Mouse (Mus musculus) liver, adult 2 months (tissue): ENCODE results near the gene Sdf2. TPM values are rescaled to one million over a fixed set of nuclear protein-coding genes. Genes with fewer than 3 reads are reported as not detected.

Experiments used
- DNase-seq: peaks from one replicate; pipeline ENCODE4 v3.0.0-alpha.2; 2011; ENCODE audit warnings: low read depth, low spot score; ENCODE audit errors: extremely low read depth
- H3K27ac ChIP-seq: fragments of 200-500 bp; replicated peaks from 2 replicates; pipeline ENCODE4 v1.5.1; 2012; ENCODE audit warnings: low read depth, mild to moderate bottlenecking, control low read depth, inconsistent platforms, low read length; ENCODE audit not compliant: insufficient read depth
- H3K27me3 ChIP-seq: fragments of 200-500 bp; 2 replicates; pipeline ENCODE4 v1.6.1; 2012; ENCODE audit warnings: mild to moderate bottlenecking, moderate library complexity, low read length, inconsistent platforms; ENCODE audit not compliant: control insufficient read depth, insufficient read depth
- H3K36me3 ChIP-seq: fragments of 200-500 bp; 2 replicates; pipeline ENCODE4 v1.6.1; 2012; ENCODE audit warnings: low read length, inconsistent platforms; ENCODE audit not compliant: control insufficient read depth, insufficient read depth
- H3K4me1 ChIP-seq: fragments of 200-500 bp; 2 replicates; pipeline ENCODE4 v1.6.1; 2011; ENCODE audit warnings: low read length; ENCODE audit not compliant: control insufficient read depth, insufficient read depth
- H3K4me3 ChIP-seq: fragments of 200-500 bp; 2 replicates; pipeline ENCODE4 v1.5.1; 2011; ENCODE audit warnings: low read depth, mild to moderate bottlenecking, control low read depth, low read length, moderate library complexity; ENCODE audit not compliant: insufficient read depth
- H3K79me2 ChIP-seq: fragments of 200-500 bp; 2 replicates; pipeline ENCODE4 v1.6.1; 2012; ENCODE audit warnings: inconsistent platforms, mild to moderate bottlenecking, low read length, moderate library complexity; ENCODE audit not compliant: control insufficient read depth, insufficient read depth
- H3K9ac ChIP-seq: fragments of 200-500 bp; 2 replicates; pipeline ENCODE4 v1.6.1; 2012; ENCODE audit warnings: low read depth, mild to moderate bottlenecking, control low read depth, inconsistent platforms, low read length
- CTCF ChIP-seq: fragments of 200-500 bp; IDR thresholded peaks from 2 replicates; pipeline ENCODE4 v1.5.1; 2011; ENCODE audit warnings: low read depth, low read length, control low read depth
- POLR2A ChIP-seq: fragments of 200-500 bp; IDR thresholded peaks from 2 replicates; pipeline ENCODE4 v1.6.1; 2011; ENCODE audit warnings: low read length, control low read depth; ENCODE audit not compliant: insufficient read depth; ENCODE audit errors: extremely low read depth
- WGBS: fragments of 180-500 bp; shearing (Covaris S2); methylation state at CpG from one replicate; pipeline ENCODE4 v1.1.7; 2018; 5-methylcytosine and 5-hydroxymethylcytosine counted together
- polyA plus RNA-seq: library from polyadenylated mRNA; depleted of rRNA; stranded (reverse); fragments of >200 nt; gene quantifications from 2 replicates; pipeline ENCODE4 v1.2.3, GENCODE M21; 2012; rRNA removed
- total RNA-seq: library from RNA; depleted of rRNA; stranded (reverse); fragments of >200 nt; gene quantifications from 2 replicates; pipeline ENCODE4 v1.2.3, GENCODE M21; 2014; rRNA removed

Sdf2 gene
- total and polyA plus RNA-seq, 2 experiments, result 45.5 to 63.9 TPM

DNA sequence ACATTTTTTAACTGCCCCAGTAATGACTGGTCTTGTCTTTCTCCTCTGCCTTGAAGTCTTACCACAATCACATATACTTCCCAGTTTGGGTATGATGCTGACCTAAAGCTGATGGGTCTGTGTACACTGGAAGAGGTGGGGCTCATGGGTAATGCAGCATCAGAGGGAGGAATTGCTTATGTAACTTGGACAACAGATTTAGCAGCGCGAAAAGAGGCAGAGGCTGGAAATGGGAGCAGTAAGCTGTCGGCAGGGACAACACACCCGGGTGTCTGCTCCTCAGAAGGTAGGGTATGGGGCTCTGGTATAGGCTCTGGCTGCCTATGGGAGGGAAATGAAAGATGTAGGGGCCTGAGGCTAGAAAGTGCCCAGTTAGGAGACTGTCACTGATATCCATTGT is 45.1 kb downstream of the Sdf2 start, which contains the start of gene BC030499:
BC030499 (plus strand) TSS at position 188 of the 400 bp plus-strand sequence.
- Histone ChIP-seq H3K36me3 (peaks cover 46% of the 10 kb centered on the region), H3K4me1 (peaks cover 9% of the 10 kb centered on the region), H3K27me3 (no peaks in the 10 kb centered on the region), H3K9ac (no peak within 1 kb of the TSS), H3K4me3 (no peak within 1 kb of the TSS), H3K79me2 (no peaks in the 10 kb centered on the region), H3K27ac (no peak within 1 kb of the TSS)
- 91% methylated on average over 4 of the region's 4 CpGs for WGBS
- no peak for DNase-seq
- no peak for TF ChIP-seq CTCF
- TF ChIP-seq POLR2A, result no peak

DNA sequence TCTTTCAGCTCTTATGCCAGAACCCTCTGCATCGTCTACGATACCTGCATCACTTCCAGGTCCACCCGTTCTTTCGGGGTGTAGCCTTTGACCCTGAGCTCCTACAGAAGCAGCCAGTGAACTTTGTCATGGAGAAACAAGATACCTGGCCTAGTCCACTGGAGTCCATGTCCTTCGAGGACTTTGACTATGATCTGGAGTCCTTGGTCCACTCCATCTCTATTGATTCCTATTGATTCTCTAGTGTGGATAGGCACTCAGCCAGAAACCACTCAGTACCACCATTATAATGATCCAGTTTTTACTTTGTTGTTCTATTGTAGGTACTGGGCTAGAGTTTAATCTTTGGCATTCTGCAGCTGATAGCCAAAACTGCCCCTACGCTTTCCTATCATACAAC is 49.0 kb downstream of the Sdf2 start:
- Histone ChIP-seq H3K79me2 (no peaks in the 10 kb centered on the region), H3K4me1 (peaks cover 9% of the 10 kb centered on the region), H3K36me3 (peaks cover 12% of the 10 kb centered on the region), H3K27ac (peak overlapping the region; percentile 35), H3K9ac (no peak overlapping the region), H3K4me3 (no peak overlapping the region), H3K27me3 (no peaks in the 10 kb centered on the region)
- WGBS, result 16% methylated on average over 6 of the region's 6 CpGs
- no peak for TF ChIP-seq CTCF
- no peak for TF ChIP-seq POLR2A
- peak; percentile 92 for DNase-seq

DNA sequence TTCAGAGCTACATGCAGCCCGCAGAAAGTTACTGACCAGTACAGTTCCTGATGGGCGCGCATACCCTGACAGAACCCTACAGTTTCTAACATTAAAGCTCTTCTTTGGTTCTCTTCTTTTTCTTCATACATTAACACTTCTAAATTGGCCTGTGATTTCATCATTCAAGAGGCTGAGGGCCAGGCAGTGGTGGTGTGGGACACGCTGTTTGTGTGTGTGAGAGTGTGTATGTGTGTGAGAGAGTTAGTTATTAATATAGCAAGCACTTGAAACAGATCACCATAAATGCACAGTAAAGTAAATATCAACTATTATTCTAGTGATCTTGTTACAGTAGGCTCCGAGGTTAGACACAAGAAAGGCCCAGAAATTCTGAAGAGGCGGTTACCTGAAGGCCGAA is 55.4 kb downstream of the Sdf2 start:
- no peaks in the 10 kb centered on the region for H3K27me3 ChIP-seq
- peak overlapping the region; percentile 55 for H3K4me3 ChIP-seq
- 0 out of 2 replicates have a peak, but pooled peaks cover 3% of the 10 kb centered on the region for H3K4me1 ChIP-seq
- no peaks in the 10 kb centered on the region for H3K36me3 ChIP-seq
- H3K27ac ChIP-seq, result 0 out of 2 replicates have a peak overlapping the region, but pooled peaks have one; percentile 5
- H3K79me2 ChIP-seq, result no peaks in the 10 kb centered on the region
- no peak for TF ChIP-seq POLR2A
- TF ChIP-seq CTCF, result no peak
- 59% methylated on average over 7 of the region's 7 CpGs for WGBS
- H3K9ac ChIP-seq, result peak overlapping the region; percentile 69
- DNase-seq, result no peak

DNA sequence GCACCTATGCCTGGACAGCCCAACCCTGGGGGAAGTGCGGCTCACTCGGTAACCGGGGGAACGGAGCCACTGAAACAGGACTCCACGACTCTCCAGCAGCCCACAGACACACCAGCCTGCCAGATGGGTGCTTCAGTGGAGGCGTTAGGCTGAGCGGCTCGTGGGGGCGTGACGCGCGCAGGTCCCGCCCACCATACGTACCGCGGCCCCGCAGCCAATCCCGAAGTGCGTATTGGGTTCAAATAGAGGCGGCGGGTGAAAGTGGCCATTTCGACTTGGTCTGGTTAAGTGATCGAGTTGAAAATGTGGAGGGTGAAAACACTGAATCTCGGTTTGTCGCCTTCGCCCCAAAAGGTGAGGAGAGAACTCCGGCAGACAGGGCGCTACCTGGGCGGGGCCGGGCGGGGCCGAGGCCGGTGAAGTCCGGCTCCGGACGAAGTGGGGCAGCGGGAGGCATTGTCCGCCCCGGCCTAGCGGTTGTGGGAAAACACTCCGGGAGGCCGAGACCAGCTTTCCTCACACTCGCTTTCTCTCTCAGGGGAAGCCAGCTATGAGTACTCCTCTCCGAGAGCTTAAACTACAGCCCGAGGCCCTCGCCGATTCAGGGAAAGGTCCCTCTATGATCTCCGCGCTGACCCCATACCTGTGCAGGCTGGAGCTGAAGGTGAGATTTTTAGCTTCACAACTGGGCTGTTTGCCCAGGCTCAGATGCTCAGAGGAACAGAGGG is 56.0 kb downstream of the Sdf2 start, which contains the start of gene Spag5:
Spag5 (plus strand) TSS at position 173 of the 728 bp plus-strand sequence.
- TF ChIP-seq POLR2A (no peak), CTCF (no peak)
- H3K27ac ChIP-seq, result 0 out of 2 replicates have a peak within 1 kb of the TSS, but pooled peaks have one; percentile 5
- H3K9ac ChIP-seq, result peak within 1 kb of the TSS; percentile 69
- H3K4me3 ChIP-seq, result peak within 1 kb of the TSS; percentile 62
- 0 out of 2 replicates have a peak, but pooled peaks cover 3% of the 10 kb centered on the region for H3K4me1 ChIP-seq
- H3K79me2 ChIP-seq, result no peaks in the 10 kb centered on the region
- 1% methylated on average over 49 of the region's 49 CpGs for WGBS
- H3K36me3 ChIP-seq, result no peaks in the 10 kb centered on the region
- no peaks in the 10 kb centered on the region for H3K27me3 ChIP-seq
- peak; percentile 72 for DNase-seq

Other genes with a start within 250 kb of the Sdf2 start
- gene Dhrs13, start 213.5 kb upstream of the Sdf2 start, total RNA-seq, result 4.3 and 6.0 TPM in 2 replicates
- 5.4 and 6.0 TPM in 2 replicates for gene Dhrs13, start 213.5 kb upstream of the Sdf2 start, polyA plus RNA-seq
- gene Flot2, start 207.8 kb upstream of the Sdf2 start, total RNA-seq, result 19.1 and 23.0 TPM in 2 replicates
- gene Flot2, start 207.8 kb upstream of the Sdf2 start, polyA plus RNA-seq, result 66.5 and 70.7 TPM in 2 replicates
- gene Eral1, start 165.4 kb upstream of the Sdf2 start, total RNA-seq, result 16.4 and 18.2 TPM in 2 replicates
- 25.2 and 27.2 TPM in 2 replicates for gene Eral1, start 165.4 kb upstream of the Sdf2 start, polyA plus RNA-seq
- gene Fam222b, start 151.1 kb upstream of the Sdf2 start, total RNA-seq, result 2.5 and 3.4 TPM in 2 replicates
- 12.5 and 13.6 TPM in 2 replicates for gene Fam222b, start 151.1 kb upstream of the Sdf2 start, polyA plus RNA-seq
- gene Traf4, start 80.2 kb upstream of the Sdf2 start, total RNA-seq, result 8.8 and 11.1 TPM in 2 replicates
- 69.0 and 73.5 TPM in 2 replicates for gene Traf4, start 80.2 kb upstream of the Sdf2 start, polyA plus RNA-seq
- 4.1 and 5.2 TPM in 2 replicates for gene Nek8, start 69.1 kb upstream of the Sdf2 start, total RNA-seq
- 5.2 and 7.2 TPM in 2 replicates for gene Nek8, start 69.1 kb upstream of the Sdf2 start, polyA plus RNA-seq
- gene Tlcd1, start 69.0 kb upstream of the Sdf2 start, total RNA-seq, result 44.8 and 50.7 TPM in 2 replicates
- gene Tlcd1, start 69.0 kb upstream of the Sdf2 start, polyA plus RNA-seq, result 46.6 and 61.5 TPM in 2 replicates
- 318 and 352 TPM in 2 replicates for gene Rpl23a, start 62.2 kb upstream of the Sdf2 start, total RNA-seq
- 88.5 and 110 TPM in 2 replicates for gene Rpl23a, start 62.2 kb upstream of the Sdf2 start, polyA plus RNA-seq
- gene Rab34, start 57.3 kb upstream of the Sdf2 start, total RNA-seq, result 2.6 and 2.8 TPM in 2 replicates
- 5.2 and 5.3 TPM in 2 replicates for gene Rab34, start 57.3 kb upstream of the Sdf2 start, polyA plus RNA-seq
- 0.55 and 0.60 TPM in 2 replicates for gene Proca1, start 52.4 kb upstream of the Sdf2 start, total RNA-seq
- 0.24 and 0.35 TPM in 2 replicates for gene Proca1, start 52.4 kb upstream of the Sdf2 start, polyA plus RNA-seq
- 11.0 and 13.0 TPM in 2 replicates for gene Supt6, start 241 bp downstream of the Sdf2 start, total RNA-seq
- 8.0 and 8.9 TPM in 2 replicates for gene Supt6, start 241 bp downstream of the Sdf2 start, polyA plus RNA-seq
- 66.7 and 68.6 TPM in 2 replicates for gene 2610507B11Rik, start 16.0 kb downstream of the Sdf2 start, total RNA-seq
- gene 2610507B11Rik, start 16.0 kb downstream of the Sdf2 start, polyA plus RNA-seq, result 42.5 and 43.6 TPM in 2 replicates
- gene BC030499, start 45.1 kb downstream of the Sdf2 start, total RNA-seq, result 0.18 and 0.27 TPM in 2 replicates
- 0.11 and 0.13 TPM in 2 replicates for gene BC030499, start 45.1 kb downstream of the Sdf2 start, polyA plus RNA-seq
- gene Spag5, start 55.8 kb downstream of the Sdf2 start, total RNA-seq, result 0.54 and 0.83 TPM in 2 replicates
- gene Spag5, start 55.8 kb downstream of the Sdf2 start, polyA plus RNA-seq, result 0.15 and 0.19 TPM in 2 replicates
- 15.8 and 16.9 TPM in 2 replicates for gene Aldoc, start 77.2 kb downstream of the Sdf2 start, total RNA-seq
- gene Aldoc, start 77.2 kb downstream of the Sdf2 start, polyA plus RNA-seq, result 8.8 and 19.1 TPM in 2 replicates
- gene Pigs, start 82.7 kb downstream of the Sdf2 start, total RNA-seq, result 6.6 and 8.6 TPM in 2 replicates
- 34.9 and 35.5 TPM in 2 replicates for gene Pigs, start 82.7 kb downstream of the Sdf2 start, polyA plus RNA-seq
- gene Unc119, start 97.7 kb downstream of the Sdf2 start, total RNA-seq, result 5.5 and 7.2 TPM in 2 replicates
- 7.7 and 12.7 TPM in 2 replicates for gene Unc119, start 97.7 kb downstream of the Sdf2 start, polyA plus RNA-seq
- gene Foxn1, start 140.8 kb downstream of the Sdf2 start, total RNA-seq, result not detected in 2 replicates
- not detected in 2 replicates for gene Foxn1, start 140.8 kb downstream of the Sdf2 start, polyA plus RNA-seq
- 0.65 and 1.9 TPM in 2 replicates for gene Slc13a2, start 176.5 kb downstream of the Sdf2 start, total RNA-seq
- 4.7 and 5.6 TPM in 2 replicates for gene Slc13a2, start 176.5 kb downstream of the Sdf2 start, polyA plus RNA-seq
- 36.2 and 38.0 TPM in 2 replicates for gene Slc46a1, start 220.0 kb downstream of the Sdf2 start, total RNA-seq
- 133 and 146 TPM in 2 replicates for gene Slc46a1, start 220.0 kb downstream of the Sdf2 start, polyA plus RNA-seq